Mouse (Mus musculus): ENCODE measurements around the gene Ewsr1.

DNA sequence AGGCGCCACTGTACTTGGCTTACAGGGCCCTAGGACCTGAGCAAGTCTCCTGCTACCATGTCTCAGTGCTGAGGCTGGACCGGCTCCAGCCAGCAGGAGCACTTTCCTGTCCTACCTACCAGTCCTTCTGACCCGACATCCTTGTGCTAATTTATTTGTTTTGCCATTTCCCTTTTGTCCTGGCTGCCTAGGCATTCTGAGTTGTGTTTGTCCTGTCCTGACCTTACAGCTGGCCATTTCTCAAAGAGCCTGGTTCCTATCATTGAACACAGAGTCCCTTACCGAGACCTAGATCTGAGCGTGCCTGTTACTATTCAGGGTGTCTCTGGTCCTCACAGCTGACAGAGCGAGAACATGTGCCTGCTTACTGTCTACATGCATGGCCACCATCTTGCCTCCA lies 44.2 kb downstream of the Ewsr1 start:
- TF ChIP-seq CTCF (IDR thresholded peaks at IDR 0.05; ENCODE audit: low read depth): no peak
- no peak for TF ChIP-seq EP300 (optimal IDR thresholded peaks at IDR 0.05)

Measured in stomach, postnatal 0 days (tissue).